Mouse (Mus musculus) midbrain, embryonic 11.5 days (tissue): ENCODE data around the gene Cx3cr1. TPM values are rescaled to one million over a fixed set of nuclear protein-coding genes. Genes with fewer than 3 reads are reported as not detected.

Source experiments
- ATAC-seq: fragments of 200-750 bp; cut with Nextera tagmentation; 2 replicates; pipeline ENCODE4 v1.8.0; 2017; ENCODE audit warnings: moderate TSS enrichment, moderate library complexity; ENCODE audit not compliant: low FRiP score
- DNase-seq: peaks from one replicate; pipeline ENCODE4 v3.0.0; 2015; ENCODE audit warnings: low spot score; ENCODE audit errors: missing footprints
- H3K27ac ChIP-seq: fragments of 300-500 bp; sonication (generic); 2 replicates; pipeline ENCODE4 v1.5.1; 2014; ENCODE audit warnings: low read depth, low read length
- H3K27me3 ChIP-seq: fragments of 300-500 bp; sonication (generic); 2 replicates; pipeline ENCODE4 v1.6.1; 2014; ENCODE audit warnings: mild to moderate bottlenecking, low read length, moderate library complexity, mixed read lengths; ENCODE audit not compliant: control insufficient read depth, insufficient read depth
- H3K36me3 ChIP-seq: fragments of 300-500 bp; sonication (generic); 2 replicates; pipeline ENCODE4 v1.6.1; 2014; ENCODE audit warnings: mild to moderate bottlenecking, low read length, moderate library complexity, mixed read lengths; ENCODE audit not compliant: control insufficient read depth, insufficient read depth
- H3K4me1 ChIP-seq: fragments of 300-500 bp; sonication (generic); 2 replicates; pipeline ENCODE4 v1.6.1; 2014; ENCODE audit warnings: low read length; ENCODE audit not compliant: control insufficient read depth, insufficient read depth
- H3K4me2 ChIP-seq: fragments of 300-500 bp; sonication (generic); 2 replicates; pipeline ENCODE4 v1.6.1; 2014; ENCODE audit warnings: mild to moderate bottlenecking, moderate library complexity
- H3K4me3 ChIP-seq: fragments of 300-500 bp; sonication (generic); 2 replicates; pipeline ENCODE4 v1.5.1; 2014; ENCODE audit warnings: low read depth, low read length
- H3K9ac ChIP-seq: fragments of 300-500 bp; sonication (generic); 2 replicates; pipeline ENCODE4 v1.6.1; 2014; ENCODE audit warnings: low read length
- H3K9me3 ChIP-seq: fragments of 300-500 bp; sonication (generic); 2 replicates; pipeline ENCODE4 v1.6.1; 2016; ENCODE audit warnings: low read length; ENCODE audit not compliant: control insufficient read depth
- WGBS: fragments of 180-500 bp; shearing (Covaris S2); extraction: QIAGEN DNeasy Blood & Tissue Kit; methylation state at CpG from one replicate; pipeline ENCODE4 v1.1.7; 2014; 5-methylcytosine and 5-hydroxymethylcytosine counted together
- polyA plus RNA-seq: library from polyadenylated mRNA; unstranded; fragments of >200 nt; fragmentation: Nextera tagmentation; extraction: Ambion mirVana; gene quantifications from 2 replicates; pipeline ENCODE4 v1.2.1, GENCODE M21; 2014

Cx3cr1 gene
- polyA plus RNA-seq, 1 experiment from 2014 or later = 2.9 TPM

- no peak for ATAC-seq
- H3K9ac ChIP-seq = no peak overlapping the region
- no peak overlapping the region for H3K4me3 ChIP-seq
- peak; percentile 37 for DNase-seq
- no peaks in the 10 kb centered on the region for H3K9me3 ChIP-seq
- H3K27ac ChIP-seq = no peak overlapping the region
- no peaks in the 10 kb centered on the region for H3K36me3 ChIP-seq
- WGBS = 73% methylated on average over 2 of the region's 2 CpGs
- no peak overlapping the region for H3K4me2 ChIP-seq
- no peaks in the 10 kb centered on the region for H3K4me1 ChIP-seq
- no peaks in the 10 kb centered on the region for H3K27me3 ChIP-seq
Observed at GRCm38 (mm10) chr9:119853071-119853846, 216.4 kb downstream of the Cx3cr1 start.

GRCm38 (mm10) chr9:119852347-119853030 is 217.2 kb downstream of the Cx3cr1 start:
- H3K36me3 ChIP-seq = no peaks in the 10 kb centered on the region
- 72% methylated on average over 10 of the region's 10 CpGs for WGBS
- no peak overlapping the region for H3K4me3 ChIP-seq
- H3K9me3 ChIP-seq = no peaks in the 10 kb centered on the region
- H3K9ac ChIP-seq = no peak overlapping the region
- DNase-seq = no peak
- no peaks in the 10 kb centered on the region for H3K4me1 ChIP-seq
- ATAC-seq = peak; percentile 59; the same call in 1 of the 2 replicates
- no peaks in the 10 kb centered on the region for H3K27me3 ChIP-seq
- no peak overlapping the region for H3K4me2 ChIP-seq
- no peak overlapping the region for H3K27ac ChIP-seq

Other genes starting within 250 kb of the Cx3cr1 start
- gene Scn11a, start 244.4 kb downstream of the Cx3cr1 start, polyA plus RNA-seq = 0.23 TPM in 2 replicates
- 61.2 and 61.4 TPM in 2 replicates for gene Wdr48, start 175.0 kb downstream of the Cx3cr1 start, polyA plus RNA-seq
- 16.4 and 18.4 TPM in 2 replicates for gene Gorasp1, start 132.3 kb downstream of the Cx3cr1 start, polyA plus RNA-seq
- 0.10 and 0.20 TPM in 2 replicates for gene Ttc21a, start 132.3 kb downstream of the Cx3cr1 start, polyA plus RNA-seq
- 0.34 and 0.67 TPM in 2 replicates for gene Csrnp1, start 85.2 kb downstream of the Cx3cr1 start, polyA plus RNA-seq
- not detected in 2 replicates for gene Xirp1, start 46.3 kb downstream of the Cx3cr1 start, polyA plus RNA-seq
- not detected in 2 replicates for gene Ccr8, start 22.2 kb upstream of the Cx3cr1 start, polyA plus RNA-seq
- 33.9 and 36.7 TPM in 2 replicates for gene Slc25a38, start 40.5 kb upstream of the Cx3cr1 start, polyA plus RNA-seq
- 1,378 and 1,482 TPM in 2 replicates for gene Rpsa, start 57.8 kb upstream of the Cx3cr1 start, polyA plus RNA-seq
- 0.26 and 0.82 TPM in 2 replicates for gene Mobp, start 79.8 kb upstream of the Cx3cr1 start, polyA plus RNA-seq
- gene Myrip, start 231.6 kb upstream of the Cx3cr1 start, polyA plus RNA-seq = 0.94 and 1.6 TPM in 2 replicates